Mouse (Mus musculus): ENCODE measurements at regions not wholly inside any gene's neighbourhood (a gene's known extent, or its start where the extent isn't known, plus 50 kb on each side); places are given as distances from the start of the nearest gene placed in this dataset.

DNA sequence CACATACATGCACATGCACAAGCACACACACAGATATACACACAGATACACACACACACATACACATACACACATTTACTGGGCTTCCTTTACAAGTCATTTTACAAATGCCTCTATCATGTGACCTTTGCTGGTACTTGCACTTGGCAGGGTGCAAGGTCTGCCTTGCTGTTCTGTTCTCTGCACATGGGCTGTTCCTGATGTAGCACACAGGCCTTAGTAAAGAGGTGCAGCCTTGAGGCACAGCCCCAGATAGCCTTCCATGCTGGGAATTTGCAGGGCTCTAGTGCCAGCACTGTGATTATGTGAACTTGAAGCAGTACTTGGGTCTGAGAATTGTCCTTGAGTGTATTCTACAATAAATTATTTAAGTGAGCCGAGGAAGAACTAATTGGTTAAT is 133.9 kb upstream of the Myt1l start:
- TF ChIP-seq MAX (IDR thresholded peaks at IDR 0.05; ENCODE audit: low read depth) (no peak), E2F4 (IDR thresholded peaks at IDR 0.05; ENCODE audit: insufficient read depth) (no peak), POLR2AphosphoS2 (IDR thresholded peaks at IDR 0.05; ENCODE audit: insufficient read length, low read depth) (no peak), TCF12 (IDR thresholded peaks at IDR 0.05; ENCODE audit: insufficient read depth, poor library complexity, severe bottlenecking) (no peak), POLR2A (IDR thresholded peaks at IDR 0.05; ENCODE audit: insufficient read length, low read depth) (no peak), USF1 (IDR thresholded peaks at IDR 0.05; ENCODE audit: low read depth) (no peak), MYOG (IDR thresholded peaks at IDR 0.05; ENCODE audit: control insufficient read depth in 1 of 3, insufficient read depth in 1 of 3, insufficient read length in 2 of 3, low read depth in 2 of 3) (no peak), CEBPB (IDR thresholded peaks at IDR 0.05; ENCODE audit: insufficient read depth, poor library complexity, severe bottlenecking) (no peak), SRF (IDR thresholded peaks at IDR 0.05; ENCODE audit: control insufficient read depth, insufficient read length, low read depth) (no peak), REST (IDR thresholded peaks at IDR 0.05; ENCODE audit: insufficient read depth, insufficient read length) (no peak)
